Mouse (Mus musculus) ES-E14 (cell line): ENCODE results near the gene Scel. TPM values are rescaled to one million over a fixed set of nuclear protein-coding genes. Genes with fewer than 3 reads are reported as not detected.

Source experiments
- DNase-seq: peaks from one replicate; pipeline ENCODE4 v3.0.0-alpha.2; 2013; ENCODE audit warnings: low read depth, low spot score
- H3K27ac ChIP-seq: 2 replicates; pipeline ENCODE4 v1.5.1; 2012; ENCODE audit warnings: low read depth, mild to moderate bottlenecking, low read length, moderate library complexity, mixed read lengths; ENCODE audit not compliant: poor library complexity, insufficient read depth, severe bottlenecking
- H3K36me3 ChIP-seq: 2 replicates; pipeline ENCODE4 v1.6.1; 2012; ENCODE audit warnings: mild to moderate bottlenecking, low read length, moderate library complexity, mixed read lengths; ENCODE audit not compliant: control insufficient read depth, poor library complexity, insufficient read depth, severe bottlenecking
- H3K4me1 ChIP-seq, 2 experiments: fragments of 150-350 bp in 1 of 2; sonication (generic) in 1 of 2; 2 replicates each; pipeline ENCODE4 v1.6.1; 2012; ENCODE audit warnings: low read length in 2 of 2, mild to moderate bottlenecking in 1 of 2, mixed read lengths in 1 of 2; ENCODE audit not compliant: control insufficient read depth in 2 of 2, insufficient read depth in 2 of 2, poor library complexity in 1 of 2
- H3K4me3 ChIP-seq, 2 experiments: fragments of 150-350 bp in 1 of 2; sonication (generic) in 1 of 2; 2 replicates each; pipeline ENCODE4 v1.5.1; 2012; ENCODE audit warnings: low read length in 2 of 2, low read depth in 1 of 2, mild to moderate bottlenecking in 1 of 2, mixed read lengths in 1 of 2; ENCODE audit not compliant: insufficient read depth in 1 of 2, poor library complexity in 1 of 2, severe bottlenecking in 1 of 2
- H3K9ac ChIP-seq: 2 replicates; pipeline ENCODE4 v1.6.1; 2012; ENCODE audit warnings: low read depth, mild to moderate bottlenecking, low read length, mixed read lengths; ENCODE audit not compliant: poor library complexity, insufficient read depth, severe bottlenecking
- H3K9me3 ChIP-seq: fragments of 150-350 bp; sonication (generic); 2 replicates; pipeline ENCODE4 v1.6.1; 2012; ENCODE audit warnings: low read depth, mild to moderate bottlenecking, low read length; ENCODE audit not compliant: control insufficient read depth, insufficient read depth
- CHD2 ChIP-seq: IDR thresholded peaks from 2 replicates; pipeline ENCODE4 v1.6.1; 2014; ENCODE audit warnings: mild to moderate bottlenecking, low read depth, low read length, inconsistent platforms
- HCFC1 ChIP-seq: IDR thresholded peaks from 2 replicates; pipeline ENCODE4 v1.6.1; 2012; ENCODE audit warnings: low read length, inconsistent platforms, borderline replicate concordance; ENCODE audit not compliant: insufficient read depth
- MAFK ChIP-seq: IDR thresholded peaks from 2 replicates; pipeline ENCODE4 v1.6.1; 2014; ENCODE audit warnings: mild to moderate bottlenecking, low read depth, low read length, inconsistent platforms; ENCODE audit not compliant: insufficient read depth
- ZC3H11A ChIP-seq: IDR thresholded peaks from 2 replicates; pipeline ENCODE4 v1.6.1; 2012; ENCODE audit warnings: low read depth, mild to moderate bottlenecking, inconsistent platforms, low read length, borderline replicate concordance
- ZNF384 ChIP-seq: IDR thresholded peaks from 2 replicates; pipeline ENCODE4 v1.6.1; 2012; ENCODE audit warnings: low read depth, low read length, inconsistent platforms
- in situ Hi-C, 2 experiments: fragments of 600-800 bp; cut with MboI; formaldehyde crosslinking; loops; one replicate each; pipeline ENCODE4 v1.15.1; 2025; ENCODE audit warnings: low sequenced_read_pairs in 2 of 2, inconsistent platforms in 1 of 2; ENCODE audit not compliant: unreplicated experiment in 2 of 2
- total RNA-seq: library from RNA; depleted of rRNA; stranded (reverse); fragments of 300-350 nt; gene quantifications from 2 replicates; pipeline ENCODE4 v1.2.3, GENCODE M21; 2012

The Scel gene
- total RNA-seq, 1 experiment = 0.49 TPM

- H3K4me3 ChIP-seq = no peak overlapping the region
- no peaks in the 10 kb centered on the region for H3K36me3 ChIP-seq
- TF ChIP-seq HCFC1 (no peak), ZNF384 (no peak), CHD2 (no peak), ZC3H11A (no peak), MAFK (no peak)
- no peak overlapping the region for H3K27ac ChIP-seq
- no peaks in the 10 kb centered on the region for H3K9me3 ChIP-seq
- no peaks in the 10 kb centered on the region for H3K4me1 ChIP-seq
- DNase-seq = no peak
- in situ Hi-C loops = no loop called here
- no peak overlapping the region for H3K9ac ChIP-seq
Observed at GRCm38 (mm10) chr14:103568433-103568832, 55.3 kb downstream of the Scel start.

GRCm38 (mm10) chr14:103571598-103572320, 58.6 kb downstream of the Scel start:
- no peak for DNase-seq
- H3K27ac ChIP-seq = no peak overlapping the region
- H3K9ac ChIP-seq = no peak overlapping the region
- TF ChIP-seq HCFC1 (no peak), ZC3H11A (no peak), MAFK (no peak), ZNF384 (no peak), CHD2 (no peak)
- in situ Hi-C loops = no loop called here
- no peak overlapping the region for H3K4me3 ChIP-seq
- H3K4me1 ChIP-seq = no peaks in the 10 kb centered on the region
- H3K9me3 ChIP-seq = no peaks in the 10 kb centered on the region
- no peaks in the 10 kb centered on the region for H3K36me3 ChIP-seq

- Histone ChIP-seq H3K9ac (no peak overlapping the region), H3K36me3 (no peaks in the 10 kb centered on the region), H3K4me3 (no peak overlapping the region), H3K4me1 (no peaks in the 10 kb centered on the region), H3K27ac (no peak overlapping the region), H3K9me3 (no peaks in the 10 kb centered on the region)
- TF ChIP-seq ZC3H11A (no peak), MAFK (no peak), CHD2 (no peak), ZNF384 (no peak), HCFC1 (no peak)
- no peak for DNase-seq
- in situ Hi-C loops = no loop called here
Observed at GRCm38 (mm10) chr14:103575854-103576253, 62.7 kb downstream of the Scel start.

- H3K9ac ChIP-seq = no peak overlapping the region
- no peak for DNase-seq
- no peak overlapping the region for H3K4me3 ChIP-seq
- no peaks in the 10 kb centered on the region for H3K4me1 ChIP-seq
- H3K9me3 ChIP-seq = no peaks in the 10 kb centered on the region
- H3K36me3 ChIP-seq = no peaks in the 10 kb centered on the region
- in situ Hi-C loops = no loop called here
- TF ChIP-seq ZNF384 = no peak
- TF ChIP-seq CHD2 = no peak
- no peak for TF ChIP-seq MAFK
- TF ChIP-seq HCFC1 = no peak
- no peak for TF ChIP-seq ZC3H11A
- H3K27ac ChIP-seq = no peak overlapping the region
Observed at GRCm38 (mm10) chr14:103577011-103577410, 63.9 kb downstream of the Scel start.

- Histone ChIP-seq H3K9me3 (no peaks in the 10 kb centered on the region), H3K36me3 (no peaks in the 10 kb centered on the region), H3K27ac (no peak overlapping the region), H3K4me3 (no peak overlapping the region), H3K9ac (no peak overlapping the region), H3K4me1 (no peaks in the 10 kb centered on the region)
- DNase-seq = no peak
- TF ChIP-seq HCFC1 (no peak), CHD2 (no peak), ZC3H11A (no peak), MAFK (no peak), ZNF384 (no peak)
- in situ Hi-C loops = no loop called here
Observed at GRCm38 (mm10) chr14:103586662-103587061, 73.5 kb downstream of the Scel start.
